Mouse (Mus musculus) heart, postnatal 14 days (tissue): ENCODE measurements at regions not wholly inside any gene's neighbourhood (a gene's known extent, or its start where the extent isn't known, plus 50 kb on each side); places are given as distances from the start of the nearest gene placed in this dataset.

ENCODE experiments used
- DNase-seq, 2 experiments: peaks; one replicate each; pipeline ENCODE4 v3.0.0; 2021 to 2022
- intact Hi-C: fragments of 180-260 bp; cut with DNase I; formaldehyde crosslinking; loops from one replicate; pipeline ENCODE4 v1.15.1; 2025

GRCm38 (mm10) chr19:32881443-32881842, 124.1 kb downstream of the Pten start:
- intact Hi-C loops = no loop called here
- no peak for DNase-seq

- DNase-seq = no peak
- intact Hi-C loops = no loop called here
These were observed 127.0 kb downstream of the Pten start for GRCm38 (mm10) chr19:32884279-32884678.

GRCm38 (mm10) chr19:32885481-32886131, 128.3 kb downstream of the Pten start:
- DNase-seq = no peak
- intact Hi-C loops = no loop called here

- intact Hi-C loops = no loop called here
- DNase-seq = no peak
These were observed 129.9 kb downstream of the Pten start for GRCm38 (mm10) chr19:32887190-32887589.

- no peak for DNase-seq
- intact Hi-C loops = no loop called here
These were observed 131.5 kb downstream of the Pten start for GRCm38 (mm10) chr19:32888616-32889305.

- intact Hi-C loops = no loop called here
- DNase-seq = no peak
These were observed 133.5 kb downstream of the Pten start for GRCm38 (mm10) chr19:32890801-32891200.

- no peak for DNase-seq
- intact Hi-C loops = no loop called here
These were observed 135.2 kb downstream of the Pten start for GRCm38 (mm10) chr19:32892469-32892868.

- peak; percentile 45 to 57 for DNase-seq
- intact Hi-C loops = no loop called here
These were observed 146.3 kb downstream of the Pten start for GRCm38 (mm10) chr19:32903454-32904108.

- intact Hi-C loops = no loop called here
- no peak for DNase-seq
These were observed 147.2 kb downstream of the Pten start for GRCm38 (mm10) chr19:32904517-32904916.

- intact Hi-C loops = loop anchor here (2.0 to 5.0 kb wide), 2 partner anchors 41 to 149 kb away; partner anchors contain the start of gene Pten
- no peak for DNase-seq
These were observed 148.7 kb downstream of the Pten start for GRCm38 (mm10) chr19:32905901-32906431.

- intact Hi-C loops = loop anchor here (2.0 to 5.0 kb wide), 2 partner anchors 40 to 150 kb away; partner anchors contain the start of gene Pten
- DNase-seq = no peak
These were observed 149.5 kb downstream of the Pten start for GRCm38 (mm10) chr19:32906820-32907219.

- DNase-seq = no peak
- intact Hi-C loops = no loop called here
These were observed 152.8 kb downstream of the Pten start for GRCm38 (mm10) chr19:32910050-32910462.

GRCm38 (mm10) chr19:32912323-32912722, 155.0 kb downstream of the Pten start:
- intact Hi-C loops = no loop called here

GRCm38 (mm10) chr19:32916507-32917280, 159.4 kb downstream of the Pten start:
- intact Hi-C loops = no loop called here
- no peak for DNase-seq

More at GRCm38 (mm10) chr19:32912323-32912722, 155.0 kb downstream of the Pten start:
- DNase-seq = no peak

GRCm38 (mm10) chr19:32921021-32921420, 163.7 kb downstream of the Pten start:
- intact Hi-C loops = no loop called here

GRCm38 (mm10) chr19:32923911-32924310, 166.6 kb downstream of the Pten start:
- intact Hi-C loops = no loop called here
- no peak for DNase-seq

More at GRCm38 (mm10) chr19:32921021-32921420, 163.7 kb downstream of the Pten start:
- no peak for DNase-seq

- intact Hi-C loops = no loop called here
These were observed 168.6 kb downstream of the Pten start for GRCm38 (mm10) chr19:32925628-32926505.

GRCm38 (mm10) chr19:32926571-32926970, 169.3 kb downstream of the Pten start:
- no peak for DNase-seq
- intact Hi-C loops = no loop called here

More at GRCm38 (mm10) chr19:32925628-32926505, 168.6 kb downstream of the Pten start:
- DNase-seq = no peak

- intact Hi-C loops = no loop called here
These were observed 176.4 kb downstream of the Pten start for GRCm38 (mm10) chr19:32933676-32934075.

More at GRCm38 (mm10) chr19:32933676-32934075, 176.4 kb downstream of the Pten start:
- no peak for DNase-seq
